Mouse (Mus musculus): ENCODE measurements around the gene Pigz. TPM values are rescaled to one million over a fixed set of nuclear protein-coding genes. Genes with fewer than 3 reads are reported as not detected.

Pigz gene
- total and polyA plus RNA-seq, 3 experiments, result 1.4 to 7.1 (median 2.8) TPM

- no peak for DNase-seq (ENCODE audit: extremely low read depth)
- H3K27ac ChIP-seq (ENCODE audit: insufficient read depth, low read depth), result no peak overlapping the region
- dilution Hi-C loops (cut with MboI; ENCODE audit: extremely low pct_ligation_motif_present, extremely low pct_unique_long_range_greater_than_20kb, low sequenced_read_pairs) (no loop called here), in situ Hi-C loops (cut with MboI; ENCODE audit: low pct_ligation_motif_present, low pct_unique_long_range_greater_than_20kb, low sequenced_read_pairs) (no loop called here)
- H3K79me2 ChIP-seq (replicated peaks; ENCODE audit: control insufficient read depth, extremely low read depth, insufficient read depth, poor library complexity, severe bottlenecking), result no peaks in the 10 kb centered on the region
- H3K27me3 ChIP-seq (replicated peaks), result no peaks in the 10 kb centered on the region
- no peak overlapping the region for H3K9ac ChIP-seq (ENCODE audit: insufficient read depth, low read depth)
- H3K4me1 ChIP-seq (ENCODE audit: control insufficient read depth in 1 of 2, insufficient read depth in 2 of 2), result peaks cover 9 to 38% of the 10 kb centered on the region in 2 experiments; a peak in 3 of 4 replicates
- TF ChIP-seq MAFK (IDR thresholded peaks at IDR 0.05; ENCODE audit: insufficient replicate concordance, low read length) (no peak), USF2 (conservative IDR thresholded peaks at IDR 0.05; ENCODE audit: low read depth, low read length) (no peak), UBTF (IDR thresholded peaks at IDR 0.05; ENCODE audit: low read depth, low read length) (no peak), ZKSCAN1 (IDR thresholded peaks at IDR 0.05; ENCODE audit: borderline replicate concordance, low read depth, low read length) (no peak), KAT2A (IDR thresholded peaks at IDR 0.05; ENCODE audit: insufficient replicate concordance, low read length) (no peak), MEF2A (IDR thresholded peaks at IDR 0.05; ENCODE audit: borderline replicate concordance, low read depth, low read length) (no peak), ELF1 (IDR thresholded peaks at IDR 0.05; ENCODE audit: low read depth, low read length) (no peak), RAD21 (IDR thresholded peaks at IDR 0.05; ENCODE audit: low read depth, low read length) (no peak), TBP (conservative IDR thresholded peaks at IDR 0.05; ENCODE audit: low read depth, low read length) (no peak), CTCF (conservative IDR thresholded peaks at IDR 0.05 in 1 of 2, IDR thresholded peaks at IDR 0.05 in 1 of 2; ENCODE audit: low read depth in 2 of 2, low read length in 2 of 2) (no peak), SIN3A (IDR thresholded peaks at IDR 0.05; ENCODE audit: low read length) (no peak), MAZ (IDR thresholded peaks at IDR 0.05; ENCODE audit: low read depth, low read length) (no peak), CHD1 (IDR thresholded peaks at IDR 0.05; ENCODE audit: low read depth, low read length) (no peak), IRF4 (IDR thresholded peaks at IDR 0.05; ENCODE audit: low read depth, low read length) (no peak), RCOR1 (conservative IDR thresholded peaks at IDR 0.05; ENCODE audit: low read depth, low read length) (no peak), NELFE (IDR thresholded peaks at IDR 0.05; ENCODE audit: low read depth, low read length) (no peak), SMC3 (IDR thresholded peaks at IDR 0.05; ENCODE audit: low read depth, low read length) (no peak), ZNF384 (IDR thresholded peaks at IDR 0.05; ENCODE audit: low read depth, low read length) (no peak)
- H3K36me3 ChIP-seq (replicated peaks in 1 of 2; ENCODE audit: control insufficient read depth in 1 of 2, insufficient read depth in 1 of 2, low read length in 1 of 2), result peaks cover 0 to 29% of the 10 kb centered on the region in 2 experiments
- no peak overlapping the region for H3K4me2 ChIP-seq (ENCODE audit: insufficient read depth, low read depth, poor library complexity, severe bottlenecking)
- H3K9me3 ChIP-seq (replicated peaks; ENCODE audit: low read length), result peaks cover 26% of the 10 kb centered on the region
- no peak overlapping the region for H3K4me3 ChIP-seq (replicated peaks in 1 of 3; ENCODE audit: low read depth in 2 of 3, low read length in 2 of 3, poor library complexity in 1 of 3)
Measured at GRCm38 (mm10) chr16:31938856-31939255, 5.2 kb downstream of the Pigz start.

GRCm38 (mm10) chr16:31940586-31940985 lies 6.9 kb downstream of the Pigz start:
- dilution Hi-C loops (cut with MboI; ENCODE audit: extremely low pct_ligation_motif_present, extremely low pct_unique_long_range_greater_than_20kb, low sequenced_read_pairs), result no loop called here
- peaks cover 9 to 49% of the 10 kb centered on the region in 2 experiments; a peak in 3 of 4 replicates for H3K4me1 ChIP-seq (ENCODE audit: control insufficient read depth in 1 of 2, insufficient read depth in 2 of 2)

More at GRCm38 (mm10) chr16:31940586-31940985, 6.9 kb downstream of the Pigz start:
- H3K27me3 ChIP-seq (replicated peaks), result no peaks in the 10 kb centered on the region
- peak overlapping the region; percentile 8; the same call in 1 of the 2 replicates for H3K4me2 ChIP-seq (ENCODE audit: insufficient read depth, low read depth, poor library complexity, severe bottlenecking)
- H3K27ac ChIP-seq (ENCODE audit: insufficient read depth, low read depth), result no peak overlapping the region
- in situ Hi-C loops (cut with MboI; ENCODE audit: low pct_ligation_motif_present, low pct_unique_long_range_greater_than_20kb, low sequenced_read_pairs), result no loop called here
- peaks cover 9% of the 10 kb centered on the region for H3K9me3 ChIP-seq (replicated peaks; ENCODE audit: low read length)
- H3K9ac ChIP-seq (ENCODE audit: insufficient read depth, low read depth), result no peak overlapping the region
- H3K4me3 ChIP-seq (replicated peaks in 1 of 3; ENCODE audit: low read depth in 2 of 3, low read length in 2 of 3, poor library complexity in 1 of 3), result peak overlapping the region in 1 of 3 experiments; percentile 38
- TF ChIP-seq USF1 (IDR thresholded peaks at IDR 0.05; ENCODE audit: low read depth, low read length) (no peak), JUND (conservative IDR thresholded peaks at IDR 0.05; ENCODE audit: low read depth, low read length) (no peak), ZKSCAN1 (IDR thresholded peaks at IDR 0.05; ENCODE audit: borderline replicate concordance, low read depth, low read length) (no peak), ETS1 (conservative IDR thresholded peaks at IDR 0.05; ENCODE audit: low read depth, low read length) (no peak; the same call in 1 of the 2 replicates), UBTF (IDR thresholded peaks at IDR 0.05; ENCODE audit: low read depth, low read length) (no peak), BHLHE40 (IDR thresholded peaks at IDR 0.05; ENCODE audit: low read depth, low read length) (0 out of 2 replicates have a peak, but pooled peaks have one; percentile 20), TCF12 (IDR thresholded peaks at IDR 0.05; ENCODE audit: low read depth, low read length) (peak; percentile 21; the same call in 1 of the 2 replicates), ELF1 (IDR thresholded peaks at IDR 0.05; ENCODE audit: low read depth, low read length) (peak; percentile 62)
- no peaks in the 10 kb centered on the region for H3K79me2 ChIP-seq (replicated peaks; ENCODE audit: control insufficient read depth, extremely low read depth, insufficient read depth, poor library complexity, severe bottlenecking)
- DNase-seq (ENCODE audit: extremely low read depth), result peak; percentile 60
- peaks cover 3 to 28% of the 10 kb centered on the region in 2 experiments for H3K36me3 ChIP-seq (replicated peaks in 1 of 2; ENCODE audit: control insufficient read depth in 1 of 2, insufficient read depth in 1 of 2, low read length in 1 of 2)
